Mouse (Mus musculus): ENCODE data around the gene Gm11554. TPM values are rescaled to one million over a fixed set of nuclear protein-coding genes. Genes with fewer than 3 reads are reported as not detected.
"Not testable (repeated sequence)": the region's sequence is repeated elsewhere in the genome, so short reads cannot be mapped to it uniquely, and the experiment has no call there.

Gm11554 gene
- total RNA-seq (2021), result not detected
- long read RNA-seq, experiment 1, result 0 reads
- long read RNA-seq, experiment 2, result 0 reads

DNA sequence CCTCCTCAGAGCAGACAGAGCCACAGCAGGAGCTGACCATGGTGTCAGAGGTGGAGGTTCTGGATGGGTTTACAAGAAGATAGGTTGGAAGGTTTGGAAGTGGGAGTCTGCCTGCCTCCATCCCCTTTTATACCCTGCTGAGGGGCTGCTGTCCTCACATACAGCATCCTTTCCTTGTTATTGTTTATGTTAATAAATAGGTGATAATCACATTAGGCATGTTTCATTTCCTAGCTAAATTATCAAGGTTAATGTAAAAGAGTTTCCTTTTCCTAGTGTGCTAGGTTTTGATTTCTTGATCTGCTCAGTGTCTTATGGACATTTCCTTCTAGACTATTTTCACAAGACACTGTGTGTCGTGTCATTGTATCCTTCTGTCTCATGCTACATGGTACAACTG is at the start of gene Gm11554:
Gene Gm11554, minus strand, starts transcription at position 101 of the 400 bp plus-strand sequence.
- intact Hi-C loops (cut with DNase I); DNase-seq: not testable (repeated sequence)

DNA sequence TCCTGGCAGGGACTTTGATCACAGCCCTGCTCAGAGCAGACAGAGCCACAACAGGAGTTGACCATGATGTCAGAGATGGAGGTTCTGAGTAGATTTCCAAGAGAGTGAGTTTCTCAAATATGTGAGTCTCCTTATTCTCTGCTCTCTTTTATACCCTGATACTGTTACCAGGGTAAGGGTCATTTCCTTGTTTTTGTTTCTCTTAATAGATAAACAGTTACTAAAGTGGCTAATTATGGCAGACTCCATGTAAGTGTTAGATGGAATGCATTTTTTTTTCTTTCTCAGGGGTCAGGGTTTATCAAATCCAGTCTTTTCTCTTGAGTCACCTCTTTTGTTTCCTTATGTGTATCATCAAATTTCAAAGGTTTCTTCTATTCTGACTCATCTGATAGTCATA is 47.3 kb upstream of the Gm11554 start, which contains the start of gene Krtap4-16:
Gene Krtap4-16, minus strand, starts transcription at position 101 of the 400 bp plus-strand sequence.
- intact Hi-C loops (cut with DNase I), result no loop called here
- DNase-seq, result no peak

DNA sequence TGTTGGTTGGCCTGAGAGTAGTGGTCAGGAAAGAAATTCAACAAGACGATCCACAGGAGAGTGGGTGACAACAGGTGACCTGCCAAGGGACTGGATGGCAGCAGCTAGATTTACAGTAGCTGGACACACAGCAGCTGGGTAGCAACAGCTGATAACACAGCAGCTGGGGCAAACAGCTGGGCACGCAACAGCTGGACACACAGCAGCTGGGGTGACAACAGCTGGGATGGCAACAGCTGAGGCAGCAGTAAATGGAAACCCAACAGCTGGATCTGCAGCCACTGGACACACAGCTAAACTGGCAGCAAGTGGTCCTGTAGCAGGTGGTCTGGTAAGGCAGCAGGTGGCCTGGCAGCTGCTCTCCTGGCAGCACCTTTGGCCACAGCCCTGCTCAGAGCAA is 42.5 kb upstream of the Gm11554 start:
- DNase-seq, result no peak
- intact Hi-C loops (cut with DNase I), result no loop called here

DNA sequence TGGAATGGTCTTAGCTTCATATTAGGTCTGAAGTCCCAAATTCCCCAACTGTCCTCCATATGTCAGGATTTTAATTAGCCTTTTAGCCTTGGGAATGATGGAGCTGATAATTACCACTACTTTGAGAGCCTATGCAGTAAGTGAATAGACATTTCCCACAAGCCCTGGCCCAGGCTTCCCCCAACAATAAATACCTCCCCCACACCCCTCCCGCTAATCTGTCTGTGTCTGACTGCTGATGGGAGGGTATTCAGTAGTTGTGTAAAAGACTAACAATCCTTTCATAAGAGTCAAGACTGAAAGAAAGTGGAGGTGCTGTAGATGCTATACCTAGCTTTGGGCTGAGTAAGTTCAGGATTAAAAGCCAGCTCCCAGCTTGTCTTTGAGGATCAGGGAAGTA is 37.9 kb upstream of the Gm11554 start:
- intact Hi-C loops (cut with DNase I), result no loop called here

DNA sequence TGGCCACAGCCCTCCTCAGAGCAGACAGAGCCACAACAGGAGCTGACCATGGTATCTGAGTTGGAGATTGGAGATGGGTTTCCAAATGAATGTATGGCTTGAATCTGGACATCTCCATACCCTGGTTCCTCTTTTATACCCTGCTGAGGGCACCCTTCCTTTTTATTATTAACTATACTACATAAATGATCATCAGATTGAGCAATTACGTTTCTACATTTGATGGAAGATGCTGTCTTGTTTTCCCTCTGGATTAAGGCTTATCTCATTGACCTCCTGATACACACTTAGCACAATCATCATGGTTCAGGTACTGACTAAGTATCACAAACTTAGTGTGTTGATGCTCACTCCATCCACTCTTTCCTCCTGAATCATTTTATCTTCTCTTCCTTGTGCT is 33.7 kb upstream of the Gm11554 start, which contains the start of gene 2300003K06Rik:
Gene 2300003K06Rik, minus strand, starts transcription at position 101 of the 400 bp plus-strand sequence.
- intact Hi-C loops (cut with DNase I), result no loop called here
- DNase-seq, result no peak

More for the DNA sequence above, 37.9 kb upstream of the Gm11554 start:
- no peak for DNase-seq

DNA sequence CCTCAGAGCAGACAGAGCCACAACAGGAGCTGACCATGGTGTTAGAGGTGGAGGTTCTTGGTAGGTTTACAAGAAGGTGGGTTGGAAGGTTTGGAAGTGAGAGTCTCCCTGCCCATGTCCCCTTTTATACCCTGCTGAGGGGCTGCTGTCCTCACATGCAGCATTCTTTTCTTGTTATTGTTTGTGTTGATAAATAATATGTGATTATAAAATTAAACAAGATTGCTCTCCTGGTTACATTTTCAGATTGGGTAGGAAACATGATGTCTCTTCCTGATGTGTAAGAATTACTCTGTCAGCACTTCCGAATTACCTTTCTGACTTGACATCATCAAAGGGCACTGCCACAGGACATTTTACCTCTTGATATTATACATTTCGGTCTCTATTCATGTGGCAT is 11.3 kb upstream of the Gm11554 start, which contains the start of gene Gm11564:
Gene Gm11564, minus strand, starts transcription at position 101 of the 400 bp plus-strand sequence.
- intact Hi-C loops (cut with DNase I); DNase-seq: not testable (repeated sequence)

DNA sequence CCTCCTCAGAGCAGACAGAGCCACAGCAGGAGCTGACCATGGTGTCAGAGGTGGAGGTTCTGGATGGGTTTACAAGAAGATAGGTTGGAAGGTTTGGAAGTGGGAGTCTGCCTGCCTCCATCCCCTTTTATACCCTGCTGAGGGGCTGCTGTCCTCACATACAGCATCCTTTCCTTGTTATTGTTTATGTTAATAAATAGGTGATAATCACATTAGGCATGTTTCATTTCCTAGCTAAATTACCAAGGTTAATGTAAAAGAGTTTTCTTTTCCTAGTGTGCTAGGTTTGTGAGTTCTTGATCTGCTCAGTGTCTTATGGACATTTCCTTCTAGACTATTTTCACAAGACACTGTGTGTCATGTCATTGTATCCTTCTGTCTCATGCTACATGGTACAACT is 5.5 kb upstream of the Gm11554 start, which contains the start of gene Krtap4-13:
Gene Krtap4-13, minus strand, starts transcription at position 101 of the 400 bp plus-strand sequence.
- DNase-seq; intact Hi-C loops (cut with DNase I): not testable (repeated sequence)

DNA sequence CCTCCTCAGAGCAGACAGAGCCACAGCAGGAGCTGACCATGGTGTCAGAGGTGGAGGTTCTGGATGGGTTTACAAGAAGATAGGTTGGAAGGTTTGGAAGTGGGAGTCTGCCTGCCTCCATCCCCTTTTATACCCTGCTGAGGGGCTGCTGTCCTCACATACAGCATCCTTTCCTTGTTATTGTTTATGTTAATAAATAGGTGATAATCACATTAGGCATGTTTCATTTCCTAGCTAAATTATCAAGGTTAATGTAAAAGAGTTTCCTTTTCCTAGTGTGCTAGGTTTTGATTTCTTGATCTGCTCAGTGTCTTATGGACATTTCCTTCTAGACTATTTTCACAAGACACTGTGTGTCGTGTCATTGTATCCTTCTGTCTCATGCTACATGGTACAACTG is 5.4 kb downstream of the Gm11554 start, which contains the start of gene Gm11569:
Gene Gm11569, minus strand, starts transcription at position 101 of the 400 bp plus-strand sequence.
- intact Hi-C loops (cut with DNase I); DNase-seq: not testable (repeated sequence)

DNA sequence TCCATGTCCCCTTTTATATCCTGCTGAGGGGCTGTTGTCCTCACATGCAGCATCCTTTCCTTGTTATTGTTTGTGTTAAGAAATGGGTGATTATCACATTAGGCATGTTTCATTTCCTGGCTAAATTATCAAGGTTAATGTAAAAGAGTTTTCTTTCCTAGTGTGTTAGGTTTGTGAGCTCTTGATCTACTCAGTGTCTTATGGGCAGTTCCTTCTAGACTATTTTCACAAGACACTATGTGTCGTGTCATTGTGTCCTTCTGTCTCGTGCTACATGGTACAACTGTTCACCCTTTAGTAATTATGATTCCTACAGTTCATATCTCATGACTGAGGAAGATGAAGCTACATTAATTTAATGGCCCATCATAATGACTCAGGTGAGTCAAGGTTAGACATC is 10.9 kb downstream of the Gm11554 start, which contains the start of gene Gm11596:
Gene Gm11596, minus strand, starts transcription at position 101 of the 400 bp plus-strand sequence.
- intact Hi-C loops (cut with DNase I), result no loop called here
- DNase-seq, result no peak

DNA sequence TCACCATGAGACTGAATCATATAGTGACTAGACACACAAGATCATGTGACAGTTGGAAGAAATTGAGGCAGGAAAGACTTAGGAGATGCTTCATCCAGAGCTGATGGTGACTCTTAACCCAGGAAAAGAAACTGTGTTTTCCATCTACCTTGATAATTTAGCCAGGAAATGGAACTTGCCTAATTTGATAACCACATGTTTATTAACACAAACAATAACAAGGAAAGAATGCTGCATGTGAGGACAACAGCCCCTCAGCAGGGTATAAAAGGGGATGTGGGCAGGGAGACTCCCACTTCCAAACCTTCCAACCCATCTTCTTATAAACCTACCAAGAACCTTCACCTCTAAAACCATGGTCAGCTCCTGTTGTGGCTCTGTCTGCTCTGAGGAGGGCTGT is 19.3 kb downstream of the Gm11554 start, which contains the start of gene Krtap4-9:
Gene Krtap4-9, plus strand, starts transcription at position 301 of the 400 bp plus-strand sequence.
- DNase-seq; intact Hi-C loops (cut with DNase I): not testable (repeated sequence)

DNA sequence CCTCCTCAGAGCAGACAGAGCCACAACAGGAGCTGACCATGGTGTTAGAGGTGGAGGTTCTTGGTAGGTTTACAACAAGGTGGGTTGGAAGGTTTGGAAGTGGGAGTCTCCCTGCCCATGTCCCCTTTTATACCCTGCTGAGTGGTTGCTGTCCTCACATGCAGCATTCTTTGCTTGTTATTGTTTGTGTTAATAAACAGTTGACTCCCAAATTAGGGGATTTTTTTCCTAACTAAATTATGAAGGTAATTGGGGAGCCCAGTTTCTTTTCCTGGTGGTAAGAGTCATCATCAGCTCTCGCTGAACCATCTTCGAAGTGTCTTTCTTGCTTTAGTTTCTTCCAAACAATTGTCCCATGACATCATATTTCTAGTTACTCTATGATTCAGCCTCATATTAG is 23.6 kb downstream of the Gm11554 start, which contains the start of gene Krtap4-8:
Gene Krtap4-8, minus strand, starts transcription at position 101 of the 400 bp plus-strand sequence.
- intact Hi-C loops (cut with DNase I), result no loop called here

DNA sequence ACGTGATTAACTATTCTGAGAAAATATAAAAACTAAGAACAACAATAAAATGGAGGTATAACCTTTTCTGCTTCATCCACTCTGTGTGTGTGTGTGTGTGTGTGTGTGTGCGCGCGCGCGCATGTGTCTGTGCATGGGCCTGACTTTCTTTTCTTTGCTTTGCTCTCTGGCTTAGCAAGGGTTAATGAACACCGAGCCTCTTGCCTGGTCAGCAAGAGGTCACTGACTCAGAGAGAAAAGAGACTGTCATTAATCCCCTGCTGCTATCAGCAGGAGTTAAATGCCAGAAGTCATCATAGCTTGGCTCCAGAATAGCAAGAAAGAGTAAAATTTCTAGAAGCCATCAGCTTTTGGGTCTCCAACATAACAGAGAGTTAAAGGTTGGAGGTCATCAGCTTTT is 25.8 kb downstream of the Gm11554 start:
- DNase-seq, result no peak
- intact Hi-C loops (cut with DNase I), result no loop called here

More for the DNA sequence above, 23.6 kb downstream of the Gm11554 start, which contains the start of gene Krtap4-8:
- no peak for DNase-seq

DNA sequence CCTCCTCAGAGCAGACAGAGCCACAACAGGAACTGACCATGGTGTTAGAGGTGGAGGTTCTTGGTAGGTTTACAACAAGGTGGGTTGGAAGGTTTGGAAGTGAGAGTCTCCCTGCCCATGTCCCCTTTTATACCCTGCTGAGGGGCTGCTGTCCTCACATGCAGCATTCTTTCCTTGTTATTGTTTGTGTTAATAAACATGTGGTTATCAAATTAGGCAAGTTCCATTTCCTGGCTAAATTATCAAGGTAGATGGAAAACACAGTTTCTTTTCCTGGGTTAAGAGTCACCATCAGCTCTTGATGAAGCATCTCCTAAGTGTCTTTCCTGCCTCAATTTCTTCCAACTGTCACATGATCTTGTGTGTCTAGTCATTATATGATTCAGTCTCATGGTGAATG is 31.4 kb downstream of the Gm11554 start, which contains the start of gene Gm11595:
Gene Gm11595, minus strand, starts transcription at position 101 of the 400 bp plus-strand sequence.
- intact Hi-C loops (cut with DNase I); DNase-seq: not testable (repeated sequence)

DNA sequence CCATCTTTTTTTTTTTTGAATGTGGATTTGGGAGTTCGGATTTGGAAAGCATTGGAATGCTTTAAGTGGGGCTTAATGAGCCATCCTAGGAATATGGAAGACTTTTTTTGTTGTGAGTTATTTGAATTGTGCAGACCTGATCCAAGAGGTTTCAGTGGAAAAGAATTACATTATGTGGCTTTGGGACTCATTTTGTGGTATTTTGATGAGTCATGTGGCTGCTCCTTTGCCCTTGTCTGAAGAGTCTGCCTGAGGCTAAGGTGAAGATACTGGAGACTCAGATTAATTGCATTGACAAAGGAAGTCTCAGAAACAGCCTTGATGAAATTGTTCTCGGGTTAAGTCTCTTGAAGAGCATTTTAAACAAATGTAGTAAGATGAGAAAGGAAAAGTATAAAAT is 35.8 kb downstream of the Gm11554 start:
- no peak for DNase-seq
- intact Hi-C loops (cut with DNase I), result no loop called here

DNA sequence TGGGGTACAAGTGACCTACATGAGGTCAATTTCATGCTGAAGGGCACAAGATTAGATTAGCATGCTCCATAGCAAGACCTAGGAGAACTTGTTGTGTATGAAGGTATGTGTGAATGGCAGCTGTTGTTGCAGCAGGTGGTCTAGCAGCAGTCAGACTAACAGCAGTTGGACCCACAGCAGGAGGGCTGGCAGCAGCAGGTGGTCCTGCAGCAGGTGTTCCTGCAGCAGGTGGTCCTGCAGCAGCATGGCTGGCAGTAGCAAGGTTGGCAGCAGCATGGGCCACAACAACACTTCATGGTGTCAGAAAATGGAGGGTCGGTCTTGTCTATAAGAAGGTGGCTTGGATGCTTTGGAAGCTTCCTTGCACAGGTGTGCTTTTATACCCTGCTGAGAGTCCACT is 45.4 kb downstream of the Gm11554 start:
- intact Hi-C loops (cut with DNase I), result no loop called here
- no peak for DNase-seq

Other genes starting within 250 kb of the Gm11554 start
- not detected for gene Krtap3-2, start 247.6 kb downstream of the Gm11554 start, total RNA-seq (2021)
- gene Gm11939, start 245.0 kb downstream of the Gm11554 start, total RNA-seq (2021), result not detected
- not detected for gene Krtap3-1, start 237.8 kb downstream of the Gm11554 start, total RNA-seq (2021)
- not detected for gene Krtap1-5, start 223.4 kb downstream of the Gm11554 start, total RNA-seq (2021)
- gene Krtap1-4, start 220.8 kb downstream of the Gm11554 start, total RNA-seq (2021), result not detected
- gene Krtap1-3, start 213.1 kb downstream of the Gm11554 start, total RNA-seq (2021), result not detected
- gene Krtap9-3, start 206.3 kb downstream of the Gm11554 start, total RNA-seq (2021), result not detected
- not detected for gene Gm11938, start 201.1 kb downstream of the Gm11554 start, total RNA-seq (2021)
- not detected for gene Gm11937, start 194.3 kb downstream of the Gm11554 start, total RNA-seq (2021)
- gene Krtap2-4, start 189.6 kb downstream of the Gm11554 start, total RNA-seq (2021), result not detected
- gene Gm11562, start 184.0 kb downstream of the Gm11554 start, total RNA-seq (2021), result not detected
- not detected for gene Krtap4-1, start 176.2 kb downstream of the Gm11554 start, total RNA-seq (2021)
- not detected for gene Krtap4-2, start 169.4 kb downstream of the Gm11554 start, total RNA-seq (2021)
- not detected for gene Krtap4-7, start 160.4 kb downstream of the Gm11554 start, total RNA-seq (2021)
- gene Gm11555, start 154.2 kb downstream of the Gm11554 start, total RNA-seq (2021), result not detected
- not detected for gene Gm11563, start 145.5 kb downstream of the Gm11554 start, total RNA-seq (2021)
- not detected for gene Krtap4-6, start 138.5 kb downstream of the Gm11554 start, total RNA-seq (2021)
- not detected for gene Gm14190, start 113.7 kb downstream of the Gm11554 start, total RNA-seq (2021)
- gene Gm14180, start 70.2 kb downstream of the Gm11554 start, total RNA-seq (2021), result not detected
- gene Gm11595, start 31.5 kb downstream of the Gm11554 start, total RNA-seq (2021), result not detected
- gene Krtap4-8, start 23.7 kb downstream of the Gm11554 start, total RNA-seq (2021), result not detected
- not detected for gene Krtap4-9, start 19.2 kb downstream of the Gm11554 start, total RNA-seq (2021)
- gene Gm11596, start 11.0 kb downstream of the Gm11554 start, total RNA-seq (2021), result not detected
- gene Gm11569, start 5.5 kb downstream of the Gm11554 start, total RNA-seq (2021), result not detected
- gene Krtap4-13, start 5.4 kb upstream of the Gm11554 start, total RNA-seq (2021), result not detected
- not detected for gene Gm11564, start 11.2 kb upstream of the Gm11554 start, total RNA-seq (2021)
- not detected for gene 2300003K06Rik, start 33.6 kb upstream of the Gm11554 start, total RNA-seq (2021)
- not detected for gene Krtap4-16, start 47.2 kb upstream of the Gm11554 start, total RNA-seq (2021)
- not detected for gene Gm11568, start 53.5 kb upstream of the Gm11554 start, total RNA-seq (2021)
- not detected for gene Gm11559, start 60.0 kb upstream of the Gm11554 start, total RNA-seq (2021)
- not detected for gene Krtap9-1, start 68.9 kb upstream of the Gm11554 start, total RNA-seq (2021)
- not detected for gene Gm11567, start 74.7 kb upstream of the Gm11554 start, total RNA-seq (2021)
- not detected for gene Krtap31-1, start 103.5 kb upstream of the Gm11554 start, total RNA-seq (2021)
- not detected for gene Gm11565, start 110.3 kb upstream of the Gm11554 start, total RNA-seq (2021)
- gene Krtap31-2, start 131.8 kb upstream of the Gm11554 start, total RNA-seq (2021), result not detected
- not detected for gene Krtap9-5, start 144.0 kb upstream of the Gm11554 start, total RNA-seq (2021)
- not detected for gene Krtap29-1, start 174.6 kb upstream of the Gm11554 start, total RNA-seq (2021)
- gene Krtap16-1, start 182.2 kb upstream of the Gm11554 start, total RNA-seq (2021), result not detected
- not detected for gene Krtap17-1, start 189.5 kb upstream of the Gm11554 start, total RNA-seq (2021)
- not detected for gene Krt33a, start 211.8 kb upstream of the Gm11554 start, total RNA-seq (2021)
- not detected for gene Krt33b, start 225.4 kb upstream of the Gm11554 start, total RNA-seq (2021)
- not detected for gene Krt34, start 237.1 kb upstream of the Gm11554 start, total RNA-seq (2021)
- gene Krt31, start 246.1 kb upstream of the Gm11554 start, total RNA-seq (2021), result not detected

All from heart, postnatal 14 days (tissue).